Mouse (Mus musculus) granulocyte monocyte progenitor cell, adult 5-6 weeks (primary cell): ENCODE measurements around the gene Mfsd4a. TPM values are rescaled to one million over a fixed set of nuclear protein-coding genes. Genes with fewer than 3 reads are reported as not detected.

Experiments used
- ATAC-seq: replicated peaks from 2 replicates; pipeline ENCODE4 v1.8.0; 2016; ENCODE audit warnings: mild to moderate bottlenecking, moderate TSS enrichment, inconsistent platforms; ENCODE audit not compliant: poor library complexity, severe bottlenecking
- total RNA-seq, 2 experiments: library from RNA; stranded (forward) in 1 of 2; stranded (reverse) in 1 of 2; fragments of 200-712, 200-1000 nt in 1 of 2; fragments of >200 nt in 1 of 2; fragmentation: Nextera tagmentation in 1 of 2; gene quantifications; 2 replicates each; pipeline ENCODE4 v1.2.3; 2014 to 2017

Mfsd4a gene
- total RNA-seq, 2 experiments from 2014 or later = 4.8 TPM; not detected in 1

GRCm38 (mm10) chr1:132069436-132069835 lies 1.6 kb upstream of the Mfsd4a start:
- no peak for ATAC-seq

GRCm38 (mm10) chr1:132065475-132066172 lies 2.2 kb downstream of the Mfsd4a start:
- ATAC-seq = no peak

DNA sequence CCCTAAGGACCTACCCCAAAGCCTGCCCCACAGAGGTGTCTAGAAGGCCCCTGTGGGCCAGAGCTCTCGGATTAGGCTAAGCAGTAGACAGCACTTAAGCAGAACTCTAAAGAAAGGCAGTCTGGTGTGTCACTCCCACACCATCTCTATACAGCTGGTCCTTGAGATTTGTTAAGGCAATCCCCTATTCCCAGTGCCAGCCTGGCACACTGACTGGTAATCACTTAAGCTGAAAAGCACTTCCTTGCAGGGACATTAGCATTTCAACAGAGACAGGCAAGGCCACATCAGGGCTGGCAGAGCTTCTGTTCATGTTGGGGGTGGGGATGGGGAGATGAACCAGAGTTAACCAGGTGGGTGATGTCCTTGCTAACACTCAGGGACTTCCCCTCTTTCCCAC lies 2.9 kb downstream of the Mfsd4a start:
- no peak for ATAC-seq

GRCm38 (mm10) chr1:132063096-132063495 lies 4.8 kb downstream of the Mfsd4a start:
- ATAC-seq = no peak

GRCm38 (mm10) chr1:132061750-132062541 lies 5.9 kb downstream of the Mfsd4a start:
- ATAC-seq = no peak

- 0 out of 2 replicates have a peak, but pooled peaks have one; percentile 31 for ATAC-seq
Observed at GRCm38 (mm10) chr1:132060036-132060769, 7.7 kb downstream of the Mfsd4a start.

DNA sequence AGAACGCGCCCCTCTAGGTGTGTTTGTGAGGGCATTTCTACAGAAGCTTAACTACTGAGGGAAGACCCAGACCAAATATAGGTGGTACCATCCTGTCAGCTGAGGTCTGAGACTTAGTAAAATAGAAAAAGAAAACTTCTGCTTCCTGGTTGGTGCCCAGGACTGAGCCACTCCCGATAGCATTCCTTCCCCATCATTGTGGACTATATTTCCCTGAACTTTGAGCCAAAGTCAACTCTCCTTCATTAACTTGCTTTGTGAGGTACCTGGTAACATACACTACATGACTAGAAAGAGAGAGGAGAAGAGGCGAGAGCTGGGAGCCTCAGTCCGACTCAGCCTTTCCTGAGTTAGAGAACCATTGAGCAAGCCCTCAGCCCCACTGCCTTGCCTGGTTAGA lies 9.3 kb downstream of the Mfsd4a start:
- no peak for ATAC-seq

GRCm38 (mm10) chr1:132055054-132055664 lies 12.7 kb downstream of the Mfsd4a start:
- ATAC-seq = no peak

DNA sequence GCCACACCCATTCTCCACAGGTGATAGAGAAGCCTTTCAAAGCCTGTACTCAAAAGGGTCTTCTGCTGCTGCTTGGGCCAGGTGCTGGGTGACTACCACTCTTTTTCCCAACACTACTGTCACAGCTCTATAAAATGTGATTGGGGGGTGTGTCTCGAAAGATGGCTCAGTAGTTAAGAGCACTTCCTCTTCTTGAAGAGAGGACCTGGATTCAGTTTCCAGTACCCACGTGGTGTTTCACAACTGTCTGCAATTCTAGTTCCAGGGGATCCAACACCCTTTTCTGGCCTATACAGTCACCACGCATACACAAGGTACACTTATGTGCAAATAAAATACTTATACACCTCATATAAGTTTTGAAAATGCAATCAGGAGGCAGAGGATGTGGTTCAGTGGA lies 13.5 kb downstream of the Mfsd4a start:
- peak; percentile 87 for ATAC-seq

DNA sequence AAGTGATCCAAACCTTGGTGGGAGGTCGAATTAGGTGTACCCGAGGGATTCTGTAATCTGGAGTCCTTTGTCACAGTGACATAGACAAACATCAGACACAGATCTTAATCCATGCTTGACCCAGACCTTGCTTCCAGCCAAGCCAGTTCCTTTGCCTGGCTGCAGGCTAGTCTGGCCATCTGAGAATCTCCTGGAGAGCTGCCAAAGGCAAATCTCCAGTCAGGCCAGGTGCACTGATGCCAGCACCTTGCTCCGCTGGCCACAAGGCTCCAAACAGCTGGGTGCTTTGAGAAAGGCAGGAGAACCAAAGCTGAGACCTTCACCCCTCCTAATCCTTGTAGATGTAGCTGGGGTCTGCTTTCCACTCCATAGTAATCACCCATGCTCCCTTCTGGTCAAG lies 16.1 kb downstream of the Mfsd4a start:
- no peak for ATAC-seq

- peak; percentile 80 for ATAC-seq
Observed at GRCm38 (mm10) chr1:132046143-132046735, 21.6 kb downstream of the Mfsd4a start.

GRCm38 (mm10) chr1:132043759-132044158 lies 24.1 kb downstream of the Mfsd4a start:
- no peak for ATAC-seq

DNA sequence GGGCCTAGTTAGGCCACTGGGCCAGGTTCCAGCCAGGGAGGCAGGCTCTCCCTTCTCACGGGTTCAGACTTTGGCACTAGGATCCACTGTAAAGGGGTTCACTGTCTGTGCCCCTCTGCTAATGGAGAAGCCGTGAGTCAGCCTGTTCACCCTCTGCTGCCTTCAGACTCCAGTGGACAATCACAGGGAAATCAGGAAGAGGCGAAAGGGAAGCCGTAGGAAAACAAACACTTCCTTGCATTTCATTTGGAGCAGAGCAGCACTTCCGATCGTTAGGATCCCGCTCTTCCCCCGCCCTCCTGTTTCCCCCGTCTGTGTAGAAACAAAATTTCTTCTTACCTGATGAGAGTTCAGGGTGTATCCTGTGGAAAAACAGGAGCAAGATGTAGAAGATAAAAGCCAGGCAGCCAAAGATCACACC lies 27.7 kb downstream of the Mfsd4a start:
- no peak for ATAC-seq

DNA sequence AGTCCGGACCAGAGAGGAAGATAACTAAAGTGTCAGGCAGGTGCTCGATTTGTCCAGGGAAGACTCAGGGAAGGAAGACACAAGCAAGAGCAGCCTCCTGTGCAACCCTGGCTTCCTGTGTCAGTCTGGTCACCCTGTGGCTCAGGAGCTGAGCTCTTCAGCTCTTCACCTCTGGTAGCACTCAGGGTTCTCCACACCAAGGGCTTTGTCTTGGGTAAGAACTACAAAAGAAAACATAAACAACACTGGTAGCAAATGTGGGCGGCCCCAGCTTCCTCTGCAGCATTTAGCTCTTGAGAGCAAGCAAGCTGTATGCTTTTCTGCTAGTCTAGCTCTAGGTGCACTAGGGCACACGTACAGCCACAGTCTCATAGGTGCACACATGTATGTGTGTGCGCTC lies 29.1 kb downstream of the Mfsd4a start:
- no peak for ATAC-seq

DNA sequence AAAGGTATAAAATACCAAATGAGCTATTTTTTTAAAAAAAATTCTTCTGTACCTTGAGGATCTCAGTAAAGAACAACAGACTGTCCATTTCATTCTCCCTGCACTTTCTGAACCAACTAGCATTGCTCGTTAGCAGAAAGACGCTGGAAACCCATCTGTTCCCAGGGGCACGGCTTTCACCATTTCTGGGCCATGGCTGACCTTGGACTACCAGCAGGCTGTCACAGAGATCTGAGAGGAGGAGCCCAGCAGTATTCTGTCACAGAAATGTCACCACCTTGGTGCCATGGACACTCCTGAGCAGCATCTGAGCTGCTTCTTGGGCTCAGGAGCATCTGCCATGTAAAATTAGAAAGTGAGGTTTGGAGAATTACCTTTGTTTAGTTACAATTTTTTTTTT lies 30.1 kb downstream of the Mfsd4a start:
- no peak for ATAC-seq

- ATAC-seq = no peak
Observed at GRCm38 (mm10) chr1:132032172-132032571, 35.7 kb downstream of the Mfsd4a start.

DNA sequence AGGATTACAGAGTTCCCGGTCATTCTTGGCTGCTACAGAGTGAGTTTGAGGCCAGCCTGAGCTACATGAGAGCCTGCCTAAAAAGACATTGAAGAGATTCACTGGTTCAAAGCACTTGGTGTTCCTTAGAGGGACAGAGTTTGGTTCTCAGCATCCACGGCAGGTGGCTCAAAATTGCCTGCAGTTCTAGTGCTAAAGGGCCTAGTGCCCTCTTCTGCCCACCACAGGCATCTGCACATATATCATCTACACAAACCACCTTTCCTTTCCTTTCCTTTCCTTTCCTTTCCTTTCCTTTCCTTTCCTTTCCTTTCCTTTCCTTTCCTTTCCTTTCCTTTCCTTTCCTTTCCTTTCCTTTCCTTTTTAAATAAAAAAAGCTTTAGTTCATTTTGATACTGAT lies 37.3 kb downstream of the Mfsd4a start:
- ATAC-seq = no peak

DNA sequence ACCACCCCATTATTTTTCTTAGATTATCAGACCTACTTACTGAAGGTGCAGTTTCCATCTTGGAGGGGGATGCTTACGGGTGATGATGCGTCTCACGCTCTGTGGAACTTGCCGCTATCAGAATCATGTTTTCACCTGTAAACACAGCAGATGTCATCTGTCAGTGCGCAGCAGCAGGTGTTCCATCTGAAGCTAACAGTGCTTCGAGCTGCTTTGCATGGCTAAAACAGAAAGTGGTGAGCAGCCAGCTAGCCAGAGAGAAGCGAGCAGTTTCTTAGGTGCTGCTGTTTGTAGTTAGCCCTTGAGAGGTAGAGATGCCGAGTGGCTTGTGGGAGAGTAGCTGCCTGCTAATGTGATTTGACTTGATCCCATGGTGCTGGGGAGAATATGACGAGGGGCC lies 39.4 kb downstream of the Mfsd4a start:
- no peak for ATAC-seq

DNA sequence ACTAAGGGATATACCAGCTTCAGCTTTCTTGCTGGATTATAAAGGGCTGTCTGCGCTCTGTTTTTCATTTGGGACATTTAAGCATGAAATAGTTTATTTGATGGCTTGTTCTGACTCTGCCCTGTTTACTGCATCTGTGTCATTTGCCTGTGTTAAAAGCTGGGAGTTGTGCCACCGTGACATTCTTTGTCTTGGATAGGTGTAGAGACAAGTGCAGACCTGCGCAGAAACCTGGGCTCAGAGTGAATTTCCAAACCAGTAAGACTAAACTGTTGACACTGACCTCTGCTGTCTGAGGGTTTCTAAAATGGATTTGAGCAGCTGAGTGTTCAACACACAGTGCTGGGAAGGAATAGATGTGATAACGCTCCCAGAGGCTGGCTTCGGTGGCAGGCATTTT lies 39.9 kb downstream of the Mfsd4a start:
- no peak for ATAC-seq

- ATAC-seq = no peak
Observed at GRCm38 (mm10) chr1:132026925-132027646, 40.8 kb downstream of the Mfsd4a start.
